Mouse (Mus musculus): Measurements from ENCODE around the gene Sag.

DNA sequence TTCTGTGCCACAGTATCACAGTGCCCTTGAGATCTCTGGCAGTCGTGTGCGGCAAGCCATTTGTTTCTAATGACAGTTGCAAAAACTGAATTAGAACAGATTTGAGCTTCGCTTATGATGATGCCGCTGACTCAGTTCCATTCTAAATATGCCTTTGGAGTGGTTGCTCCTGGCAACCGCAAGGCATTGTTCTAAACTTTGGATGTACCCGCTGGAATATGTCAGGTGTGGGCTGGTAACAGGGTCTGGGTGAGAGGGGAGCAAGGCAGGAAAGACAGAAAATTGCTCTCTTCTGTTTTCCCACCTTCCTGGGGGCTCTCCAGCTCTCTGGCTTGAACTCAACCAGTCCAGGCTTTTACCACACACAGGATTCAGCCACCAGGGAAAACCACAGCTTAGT is 9.7 kb downstream of the Sag start:
- TF ChIP-seq CTCF (IDR thresholded peaks at IDR 0.05; ENCODE audit: borderline replicate concordance, control insufficient read depth, extremely low read depth, insufficient read depth, low read length, poor library complexity) (no peak), POLR2A (IDR thresholded peaks at IDR 0.05; ENCODE audit: control insufficient read depth, extremely low read depth, insufficient read depth, low read length, poor library complexity) (no peak)
